Mouse (Mus musculus) adrenal gland, adult 8-10 months (tissue): ENCODE measurements around the gene Mycs. TPM values are rescaled to one million over a fixed set of nuclear protein-coding genes. Genes with fewer than 3 reads are reported as not detected.

Source experiments
- DNase-seq: peaks from one replicate; pipeline ENCODE4 v3.0.0; 2022
- total RNA-seq, 4 experiments: library from RNA; stranded (reverse); gene quantifications; 2 replicates each; pipeline ENCODE4 v1.2.4; 2022

Gene Mycs
- total RNA-seq = not detected

GRCm38 (mm10) chrX:5469165-5469564 is at the start of gene Mycs:
Mycs (minus strand) TSS chrX:5469265.
- no peak for DNase-seq

GRCm38 (mm10) chrX:5468022-5468421 is 1.0 kb downstream of the Mycs start:
- no peak for DNase-seq

Other genes with a start within 250 kb of the Mycs start
- not detected for gene Btbd35f7, start 199.8 kb upstream of the Mycs start, total RNA-seq